Mouse (Mus musculus) heart, postnatal 0 days (tissue): ENCODE measurements around the gene Kifc5b.

Experiments used
- CTCF ChIP-seq: IDR thresholded peaks from 2 replicates; pipeline ENCODE4 v1.5.1; 2016; ENCODE audit warnings: antibody characterized with exemption, control low read depth, low read depth
- EP300 ChIP-seq: IDR thresholded peaks from 2 replicates; pipeline ENCODE4 v1.6.1; 2016; ENCODE audit warnings: antibody characterized with exemption, low read depth

- peak; percentile 96 for TF ChIP-seq CTCF
- TF ChIP-seq EP300: no peak
Observed at GRCm38 (mm10) chr17:26895578-26895977, 21.3 kb upstream of the Kifc5b start.
